Mouse (Mus musculus): ENCODE data around the gene Mrtfa.
A peak's percentile ranks its signal among the peaks of the same experiment; 100 is the strongest.

The Mrtfa gene

GRCm38 (mm10) chr15:81021377-81021776 is 169.2 kb downstream of the Mrtfa start:
- no peak for DNase-seq

- no peak for DNase-seq
Measured at GRCm38 (mm10) chr15:81017308-81017707, 173.2 kb downstream of the Mrtfa start.

- no peak for DNase-seq
Measured at GRCm38 (mm10) chr15:81016488-81016887, 174.1 kb downstream of the Mrtfa start.

GRCm38 (mm10) chr15:81015068-81015744 is 175.4 kb downstream of the Mrtfa start:
- DNase-seq: no peak

DNA sequence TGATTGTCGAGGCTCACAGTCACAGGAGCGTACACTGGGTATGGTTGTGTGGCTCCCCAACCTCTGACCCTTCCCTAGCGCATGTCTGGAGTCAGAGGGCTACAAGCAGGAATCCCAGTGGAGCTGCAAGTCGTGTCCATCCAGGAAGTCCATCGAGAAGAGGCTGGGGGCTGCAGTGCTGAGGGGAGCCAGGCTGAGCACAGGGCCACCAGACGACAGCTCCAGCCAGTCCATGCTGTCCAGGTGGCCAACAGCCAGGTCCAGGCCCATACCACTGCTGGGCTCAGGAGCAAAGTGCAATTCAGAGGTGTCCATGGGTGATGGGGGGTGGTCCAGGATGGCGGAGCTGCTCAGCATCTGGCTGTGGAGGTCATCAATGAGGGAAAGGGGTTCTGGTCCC is 177.4 kb downstream of the Mrtfa start:
- DNase-seq: no peak

GRCm38 (mm10) chr15:81012359-81012758 is 178.2 kb downstream of the Mrtfa start:
- no peak for DNase-seq

- DNase-seq: no peak
Measured at GRCm38 (mm10) chr15:81011523-81011922, 179.0 kb downstream of the Mrtfa start.

DNA sequence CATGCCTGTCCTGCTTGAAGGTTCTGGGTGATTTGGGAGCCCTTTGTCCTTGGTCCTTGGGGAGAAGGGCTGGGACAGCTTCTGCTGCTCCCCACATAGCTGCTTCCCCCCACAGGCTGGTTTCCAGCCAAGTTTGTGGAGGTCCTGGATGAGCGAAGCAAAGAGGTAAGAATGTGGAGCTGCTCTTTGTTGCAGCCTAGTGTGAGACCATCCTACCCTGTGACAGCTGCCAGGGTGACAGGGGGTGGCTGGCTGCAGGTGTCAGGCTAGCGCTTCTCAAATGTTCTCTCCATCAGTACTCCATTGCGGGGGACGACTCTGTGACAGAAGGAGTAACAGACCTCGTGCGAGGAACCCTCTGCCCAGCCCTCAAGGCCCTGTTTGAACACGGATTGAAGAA is 180.4 kb downstream of the Mrtfa start:
- no peak for DNase-seq

- no peak for DNase-seq
Measured at GRCm38 (mm10) chr15:81008689-81009123, 181.9 kb downstream of the Mrtfa start.

GRCm38 (mm10) chr15:81007905-81008304 is 182.7 kb downstream of the Mrtfa start:
- no peak for DNase-seq

DNA sequence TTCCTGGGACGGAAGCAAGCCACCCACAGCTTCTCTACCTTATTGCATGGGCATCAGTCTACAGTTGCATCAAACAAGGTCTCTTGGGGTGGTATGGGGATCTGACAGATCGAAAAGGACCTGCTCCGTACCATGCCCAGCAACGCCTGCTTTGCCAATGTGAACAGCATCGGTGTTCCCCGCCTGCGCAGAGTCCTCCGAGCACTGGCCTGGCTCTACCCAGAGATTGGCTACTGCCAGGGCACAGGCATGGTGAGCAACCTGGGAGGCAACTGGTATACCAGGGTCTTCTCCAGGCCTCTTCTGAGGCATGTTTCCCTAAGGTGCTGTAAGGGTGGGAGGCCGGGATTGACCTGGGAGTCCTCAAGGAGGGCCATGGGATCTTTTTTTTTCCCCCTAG is 183.2 kb downstream of the Mrtfa start:
- no peak for DNase-seq

DNA sequence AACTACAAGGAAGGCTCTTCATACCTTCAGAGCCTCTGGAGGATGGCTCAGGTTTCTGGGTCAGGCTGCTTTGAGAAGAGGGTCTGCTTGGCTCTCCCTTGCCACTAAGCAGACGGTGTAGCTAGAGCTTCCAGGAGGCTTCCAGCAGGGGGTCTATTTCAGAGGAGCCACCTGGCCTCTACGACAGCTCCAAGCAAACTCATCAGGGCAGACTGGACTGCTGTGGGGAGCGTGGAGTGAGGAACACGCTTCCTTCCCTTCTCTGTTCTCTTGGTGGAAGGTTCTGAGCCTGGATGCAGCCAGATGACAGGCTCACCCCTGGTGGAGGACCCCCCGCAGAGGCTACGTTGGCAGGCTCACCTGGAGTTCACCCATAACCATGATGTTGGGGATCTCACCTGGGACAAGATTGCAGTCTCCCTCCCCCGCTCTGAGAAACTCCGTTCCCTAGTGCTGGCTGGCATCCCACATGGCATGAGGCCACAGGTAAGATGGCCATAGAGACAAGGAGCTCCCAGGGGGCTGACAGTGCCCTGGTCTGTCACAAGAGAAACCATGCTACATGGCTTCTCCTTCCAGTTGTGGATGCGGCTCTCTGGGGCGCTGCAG is 184.3 kb downstream of the Mrtfa start:
- DNase-seq: no peak

DNA sequence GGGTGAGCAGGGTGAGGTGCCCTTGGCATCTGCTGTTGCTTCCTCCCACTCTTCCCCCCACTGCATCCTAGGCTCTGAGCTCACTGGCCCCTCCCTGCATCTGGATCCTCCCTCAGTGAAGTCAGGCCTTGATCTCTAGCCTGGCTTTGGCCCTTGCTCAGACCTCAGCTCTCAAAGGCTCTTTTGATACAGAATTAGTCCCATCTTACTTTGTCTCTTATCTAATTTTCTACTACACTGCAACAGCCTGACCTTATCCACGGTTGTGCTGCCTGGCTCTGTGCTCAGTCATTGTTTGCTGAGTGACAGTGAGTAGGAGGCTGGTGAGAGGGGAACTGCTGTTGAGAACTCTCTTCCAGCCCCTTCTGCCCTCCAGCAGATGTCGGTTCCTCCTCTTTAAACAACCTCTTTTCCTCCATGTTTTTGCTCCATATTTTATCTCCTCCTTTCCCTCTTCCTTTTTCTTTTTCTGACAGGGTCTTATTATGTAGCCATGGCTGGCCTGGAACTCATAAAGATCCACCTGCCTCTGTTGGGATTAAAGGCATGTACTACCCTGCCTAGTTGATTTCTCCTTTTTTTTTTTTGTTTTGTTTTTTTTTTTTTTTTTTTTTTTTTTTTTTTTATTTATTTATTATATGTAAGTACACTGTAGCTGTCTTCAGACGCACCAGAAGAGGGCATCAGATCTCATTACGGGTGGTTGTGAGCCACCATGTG is 190.0 kb downstream of the Mrtfa start:
- no peak for DNase-seq

DNA sequence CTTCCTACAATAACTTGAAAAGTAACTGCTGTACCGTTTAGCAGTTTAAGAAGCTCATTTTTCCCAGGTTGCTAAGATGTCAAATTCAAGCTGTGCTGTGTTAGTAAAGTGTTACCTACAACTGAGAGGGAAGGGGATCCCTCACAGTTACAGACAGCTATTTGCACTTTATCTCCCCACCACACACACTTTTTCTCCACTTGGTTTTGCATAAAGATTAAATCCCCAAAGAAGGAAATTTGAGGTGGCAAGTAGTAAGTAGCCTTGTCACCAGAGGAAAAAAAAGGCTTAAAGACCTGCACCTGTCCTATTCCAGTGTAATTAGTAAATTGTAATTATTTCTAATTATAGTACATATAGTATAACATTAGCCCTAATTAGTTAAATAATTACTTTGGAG is 193.5 kb downstream of the Mrtfa start:
- no peak for DNase-seq

DNA sequence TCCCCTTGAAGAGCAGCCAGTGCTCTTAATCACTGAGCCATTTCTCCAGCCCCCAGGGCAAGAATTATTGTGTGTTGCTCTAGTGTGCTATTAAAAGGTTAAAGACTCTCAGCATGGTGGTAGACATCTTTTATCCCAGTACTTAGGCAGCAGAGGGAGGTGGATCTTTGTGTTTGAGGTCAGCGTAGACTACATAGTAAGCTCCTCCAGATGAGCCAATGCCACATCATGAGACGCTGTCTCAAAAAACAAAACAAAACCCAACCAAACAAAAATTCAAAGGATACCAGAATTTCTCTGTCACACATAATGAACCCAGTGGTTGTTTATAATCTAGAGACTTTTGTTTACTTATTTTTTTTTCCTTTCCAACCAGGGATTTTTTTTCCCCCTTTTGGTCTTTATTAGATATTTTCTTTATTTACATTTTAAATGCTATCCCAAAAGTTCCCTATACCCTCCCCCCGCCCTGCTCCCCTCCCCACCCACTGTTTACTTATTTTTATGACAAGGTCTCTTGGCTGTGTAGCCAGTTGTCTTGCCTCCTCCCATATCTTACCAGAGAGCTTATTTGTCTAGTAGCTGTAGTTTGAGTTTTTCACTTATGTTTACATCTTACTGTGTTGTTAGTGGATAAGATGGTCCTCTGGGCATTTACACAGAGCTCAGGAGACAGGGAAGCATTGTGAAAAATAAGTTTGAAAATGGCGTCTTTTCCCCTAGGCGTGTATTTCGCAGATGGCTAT is 194.3 kb downstream of the Mrtfa start:
- DNase-seq: no peak

DNA sequence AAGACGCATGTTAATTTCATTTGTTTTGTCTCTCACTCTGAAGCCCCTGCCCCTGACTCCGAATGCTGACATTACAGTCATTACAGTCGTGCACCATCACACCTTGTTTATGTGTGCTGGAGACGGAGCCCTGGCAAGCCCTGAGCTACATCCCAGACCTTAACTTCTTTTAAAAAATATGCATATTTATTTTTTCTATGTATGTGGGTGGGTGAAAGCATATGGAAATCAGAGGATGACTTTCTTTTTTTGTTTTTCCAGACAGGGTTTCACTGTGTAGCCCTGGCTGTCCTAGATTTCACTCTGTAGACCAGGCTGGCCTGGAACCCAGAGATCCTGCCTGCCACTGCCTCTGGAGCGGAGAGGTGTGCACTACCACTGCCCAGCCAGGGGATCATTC is 195.6 kb downstream of the Mrtfa start:
- no peak for DNase-seq

DNA sequence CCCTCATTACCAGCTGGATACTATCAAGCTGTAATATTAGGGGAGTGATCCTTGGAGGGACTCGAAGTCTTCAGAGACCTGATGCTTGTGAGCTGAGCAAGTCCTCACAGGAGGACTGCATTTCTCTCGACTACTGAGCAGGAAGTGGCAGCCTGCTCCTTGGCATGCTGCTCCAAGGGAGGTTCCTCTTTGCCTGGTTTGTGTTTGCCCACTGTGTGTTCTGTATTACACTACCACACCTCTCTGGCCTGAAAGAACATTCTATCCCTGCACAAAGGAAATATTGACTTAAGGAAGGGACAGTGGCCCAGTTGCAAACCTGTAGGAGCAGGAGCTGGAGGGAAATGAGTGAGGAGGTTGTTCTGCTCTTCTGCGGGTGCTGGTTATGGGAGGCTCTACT is 200.8 kb downstream of the Mrtfa start:
- no peak for DNase-seq

DNA sequence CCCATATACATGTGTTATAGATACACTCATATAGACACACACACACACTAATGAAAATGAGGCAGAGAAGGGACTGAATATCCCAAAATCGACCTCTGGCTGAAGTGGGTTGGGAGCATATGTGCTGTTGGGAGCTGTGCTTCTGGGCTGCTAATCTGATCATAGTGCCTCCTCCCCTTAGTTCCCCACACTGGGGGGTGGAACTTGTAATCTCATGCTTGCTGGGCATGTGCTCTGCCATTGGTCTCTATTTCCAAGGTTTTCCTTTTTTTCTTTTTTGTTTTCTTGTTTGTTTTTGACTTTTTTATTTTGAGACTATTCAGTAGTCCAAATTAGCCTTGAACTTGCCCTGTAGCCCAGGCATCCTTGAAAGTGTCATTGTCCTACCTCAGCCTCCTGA is 202.2 kb downstream of the Mrtfa start:
- no peak for DNase-seq

DNA sequence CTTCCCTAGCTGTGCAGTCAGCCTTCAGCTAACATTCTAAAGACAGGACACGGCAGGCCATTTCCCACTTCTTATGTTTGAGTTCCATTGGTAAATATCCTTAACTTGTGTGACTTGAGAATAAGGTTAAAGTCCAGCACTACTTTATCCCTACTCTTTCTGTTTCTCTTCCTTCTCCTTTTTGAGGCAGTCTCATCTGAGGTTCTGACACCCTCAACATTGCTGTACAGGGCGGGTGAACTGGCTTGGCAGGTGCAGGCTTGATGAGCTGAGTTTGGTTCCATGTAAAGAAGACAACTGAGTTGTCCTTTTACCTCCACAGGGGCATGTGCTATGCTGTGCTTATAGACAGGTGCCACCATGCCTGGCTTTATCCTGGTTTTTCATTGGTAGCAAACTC is 207.3 kb downstream of the Mrtfa start:
- DNase-seq: no peak

DNA sequence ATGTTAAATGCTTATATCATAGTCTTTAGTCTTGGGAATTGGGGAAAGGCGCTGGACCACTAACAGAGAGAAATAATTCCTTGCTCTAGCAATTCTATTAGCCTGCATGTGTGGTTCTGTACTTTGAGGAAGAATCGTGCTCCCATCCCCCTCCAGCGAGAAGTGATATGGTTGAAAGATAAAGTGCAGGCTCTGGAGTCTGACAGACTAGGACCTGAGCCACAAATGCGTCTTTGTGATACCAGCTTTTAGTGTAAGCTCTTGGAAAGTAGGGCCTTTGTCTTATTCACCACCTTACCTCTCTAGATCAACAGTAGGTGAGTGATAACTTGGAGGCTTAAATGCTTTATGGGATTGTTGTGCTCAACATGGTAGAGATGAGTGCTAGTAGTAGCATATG is 209.4 kb downstream of the Mrtfa start:
- no peak for DNase-seq

DNA sequence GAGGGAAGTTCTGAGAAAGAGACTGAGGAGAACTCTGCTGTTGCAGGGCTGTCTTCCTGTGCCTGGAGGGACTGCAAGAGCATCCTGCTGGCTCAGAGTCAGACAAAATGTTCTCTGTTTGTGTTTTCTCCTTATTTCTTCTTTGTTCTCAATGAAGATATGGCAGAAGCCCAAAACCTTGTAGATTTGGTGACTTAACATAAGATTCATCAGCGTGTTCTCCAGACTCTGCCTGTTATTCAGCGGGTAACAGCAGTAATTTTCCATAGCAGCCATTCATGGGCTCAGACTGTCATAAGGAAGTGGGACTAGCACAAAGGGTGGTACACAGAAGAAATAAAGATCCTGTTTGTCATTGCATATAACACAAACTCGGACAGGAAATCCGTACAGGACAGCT is 210.9 kb downstream of the Mrtfa start:
- DNase-seq: no peak

DNA sequence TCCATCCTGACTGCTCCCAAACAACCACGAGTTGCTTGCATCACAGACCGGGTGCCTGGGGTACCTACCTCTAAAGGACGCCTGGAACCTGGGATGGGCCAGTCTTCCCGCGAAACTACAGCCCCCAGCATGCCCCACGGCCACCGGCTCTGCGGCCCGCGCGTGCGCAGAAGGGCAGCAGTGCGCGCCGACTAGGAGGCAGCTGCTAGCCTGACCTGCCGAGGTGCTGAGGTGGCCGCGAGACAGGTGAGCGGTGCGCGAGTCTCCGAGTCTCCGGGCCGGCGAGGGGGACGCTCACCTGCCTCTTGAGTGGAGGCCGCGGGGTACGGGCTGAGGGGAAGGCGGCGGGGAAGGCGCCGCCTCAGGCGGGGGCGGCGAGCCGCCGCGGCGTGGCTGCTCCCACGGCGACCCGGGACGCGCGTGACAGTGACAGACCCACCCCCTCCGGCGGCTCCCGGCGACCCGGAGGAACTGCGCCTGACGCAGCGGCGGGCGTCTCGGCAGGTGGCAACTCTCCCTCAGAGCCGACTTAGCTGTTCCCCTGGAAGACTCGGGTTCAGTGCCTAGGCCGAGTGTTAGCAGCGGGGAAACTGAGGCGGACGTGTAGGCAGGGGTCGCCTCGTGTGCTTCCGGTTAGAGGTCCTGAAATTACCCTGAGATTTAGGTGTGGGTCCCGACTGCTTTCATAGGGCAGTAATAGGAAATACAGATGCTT is 212.8 kb downstream of the Mrtfa start, which contains the start of gene Sgsm3:
TSS of gene Sgsm3 (plus strand) at position 146 of the 715 bp plus-strand sequence.
- peak; percentile 80 for DNase-seq

- DNase-seq: no peak
Measured at GRCm38 (mm10) chr15:80975666-80976065, 214.9 kb downstream of the Mrtfa start.

Measured in right cerebral cortex, postnatal 14 days (tissue).